Mouse (Mus musculus): ENCODE measurements around the gene Lsm12.

DNA sequence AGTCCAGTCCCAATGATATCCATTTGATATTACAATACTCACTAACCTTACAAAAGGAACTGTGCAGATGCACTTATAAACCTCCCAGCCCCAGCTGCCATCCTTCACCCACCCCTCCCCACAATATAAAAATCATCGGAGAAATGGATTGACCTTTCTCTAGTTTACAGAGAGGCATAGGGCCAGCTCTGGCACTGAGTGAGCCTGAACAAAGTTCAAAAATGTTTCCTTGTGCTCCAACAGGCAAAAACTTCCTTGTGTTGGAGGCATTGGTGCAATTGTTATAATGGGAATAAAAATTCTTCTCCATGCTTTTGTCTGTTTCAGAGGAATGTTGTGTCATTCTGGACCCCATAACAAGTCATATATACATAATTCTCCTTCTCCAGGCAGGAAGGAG is 1.1 kb upstream of the Lsm12 start:
- TF ChIP-seq POLR2A (IDR thresholded peaks at IDR 0.05; ENCODE audit: control insufficient read depth, low read depth, low read length) (no peak), CTCF (IDR thresholded peaks at IDR 0.05; ENCODE audit: control insufficient read depth, insufficient read depth, insufficient replicate concordance, low read depth, low read length) (no peak)
